Mouse (Mus musculus): ENCODE measurements around the gene Slc35b4. TPM values are rescaled to one million over a fixed set of nuclear protein-coding genes. Genes with fewer than 3 reads are reported as not detected.

Slc35b4 gene
- polyA plus RNA-seq, 1 experiment, result 39.9 TPM

DNA sequence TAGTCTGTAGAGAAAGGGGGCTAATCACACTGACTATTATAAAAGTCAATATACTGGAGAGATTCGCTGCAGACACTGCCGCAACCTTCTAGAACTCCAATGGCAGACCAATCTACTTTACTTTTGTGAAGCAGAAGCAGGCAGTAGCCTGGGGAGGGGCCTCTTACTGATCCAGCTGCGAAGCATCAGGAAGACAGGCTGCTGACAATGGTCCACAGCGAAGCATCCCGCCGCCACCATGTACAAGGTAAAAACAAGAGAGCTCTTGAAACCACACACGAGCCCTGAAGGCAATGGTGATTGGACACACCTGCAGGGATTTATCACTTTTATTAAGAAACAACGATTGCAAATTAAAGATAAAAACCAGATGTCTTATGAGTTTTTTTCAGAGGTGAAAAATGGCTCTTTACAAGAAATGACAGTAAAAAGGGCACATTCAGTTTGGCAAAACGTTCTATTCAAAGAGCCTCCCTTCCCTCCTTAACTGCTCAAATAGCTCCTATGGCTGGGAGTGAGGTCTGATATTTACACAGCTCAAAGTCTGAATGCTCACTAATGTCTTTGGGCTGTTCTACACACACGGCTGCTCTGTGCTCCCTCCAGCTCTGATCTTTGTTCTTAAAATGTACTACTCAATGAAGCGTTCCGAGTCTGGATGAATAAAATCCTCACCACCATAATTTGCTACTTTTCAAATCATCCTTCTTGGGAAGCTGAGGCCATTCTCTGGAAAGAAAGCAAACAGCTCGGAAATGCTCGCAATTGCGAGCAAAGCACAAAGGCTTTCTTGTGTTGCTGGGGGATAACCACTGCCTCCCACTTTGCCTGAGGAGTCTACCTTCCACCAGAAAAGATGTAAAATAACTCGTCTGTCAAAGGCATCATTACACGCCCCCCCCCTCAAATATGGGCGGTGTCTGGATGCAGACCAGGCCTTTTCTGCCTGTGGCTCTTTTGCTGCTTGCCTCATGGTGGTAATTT, 23.6 kb downstream of the Slc35b4 start:
- DNase-seq (ENCODE audit: low read depth), result peak; percentile 89
- TF ChIP-seq POLR2A (IDR thresholded peaks at IDR 0.05; ENCODE audit: borderline replicate concordance, extremely low read depth, insufficient read depth, insufficient read length, poor library complexity, severe bottlenecking) (no peak), CTCF (IDR thresholded peaks at IDR 0.05; ENCODE audit: borderline replicate concordance, extremely low read depth, insufficient read depth, insufficient read length) (no peak)

DNA sequence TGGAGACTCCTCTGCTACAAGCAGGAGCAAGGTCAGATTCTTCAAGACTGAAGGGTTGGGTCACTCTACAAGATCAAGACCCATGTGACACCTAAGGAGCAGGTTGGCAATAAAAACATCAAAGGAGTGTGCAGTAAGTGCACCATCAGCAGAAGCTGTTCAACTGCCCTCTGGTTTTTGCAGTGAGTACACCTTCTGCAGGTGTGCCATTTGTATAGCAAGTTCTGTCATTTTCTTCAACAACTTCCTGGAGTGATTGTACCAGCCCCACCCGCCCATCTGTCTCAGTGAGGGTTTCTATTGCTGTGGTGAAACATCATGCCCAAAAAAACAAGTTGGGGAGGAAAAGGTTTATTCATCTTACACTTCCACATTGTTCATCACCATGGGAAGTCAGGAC, 27.1 kb downstream of the Slc35b4 start:
- no peak for TF ChIP-seq CTCF (IDR thresholded peaks at IDR 0.05; ENCODE audit: borderline replicate concordance, extremely low read depth, insufficient read depth, insufficient read length)
- TF ChIP-seq POLR2A (IDR thresholded peaks at IDR 0.05; ENCODE audit: borderline replicate concordance, extremely low read depth, insufficient read depth, insufficient read length, poor library complexity, severe bottlenecking), result no peak
- no peak for DNase-seq (ENCODE audit: low read depth)

DNA sequence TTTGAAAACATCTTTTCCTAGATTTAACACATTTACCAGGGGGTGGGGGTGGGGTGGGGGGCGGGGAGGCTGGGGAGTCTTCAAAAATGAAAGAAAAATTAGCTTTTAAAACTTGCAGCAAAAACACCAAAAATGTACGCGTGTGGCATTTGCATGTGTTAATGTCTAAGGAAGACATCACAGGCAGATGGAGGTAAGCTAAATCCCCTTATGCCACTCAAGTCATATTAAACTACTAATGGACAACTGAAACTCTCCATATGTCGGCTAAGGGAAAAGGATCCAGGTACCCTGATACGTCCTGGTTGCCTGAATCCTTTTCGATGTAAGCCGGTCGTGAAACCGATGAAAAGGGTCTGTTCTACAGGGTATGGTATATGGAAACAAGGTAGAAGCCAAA, 27.8 kb downstream of the Slc35b4 start:
- peak; percentile 66 for DNase-seq (ENCODE audit: low read depth)
- TF ChIP-seq POLR2A (IDR thresholded peaks at IDR 0.05; ENCODE audit: borderline replicate concordance, extremely low read depth, insufficient read depth, insufficient read length, poor library complexity, severe bottlenecking) (no peak), CTCF (IDR thresholded peaks at IDR 0.05; ENCODE audit: borderline replicate concordance, extremely low read depth, insufficient read depth, insufficient read length) (no peak)

DNA sequence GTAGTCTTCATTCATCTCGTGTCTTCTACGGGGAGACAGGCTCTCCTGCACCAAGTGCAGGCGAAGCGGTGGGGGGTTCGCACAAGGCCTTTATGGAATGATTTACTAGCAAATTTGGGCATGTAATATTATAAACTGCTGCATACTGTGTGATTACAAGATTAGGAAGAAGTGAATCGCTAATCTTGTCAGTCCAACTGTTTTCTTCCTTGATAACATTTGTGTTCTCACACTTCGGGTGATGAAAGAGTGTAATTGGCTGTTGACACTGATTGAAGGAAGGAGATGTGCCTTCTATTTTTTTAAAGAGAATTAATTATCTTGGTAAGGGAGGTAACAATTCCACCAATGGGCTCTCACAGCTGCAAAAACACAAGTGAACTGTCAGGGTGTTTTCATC, 28.3 kb downstream of the Slc35b4 start:
- TF ChIP-seq POLR2A (IDR thresholded peaks at IDR 0.05; ENCODE audit: borderline replicate concordance, extremely low read depth, insufficient read depth, insufficient read length, poor library complexity, severe bottlenecking) (no peak), CTCF (IDR thresholded peaks at IDR 0.05; ENCODE audit: borderline replicate concordance, extremely low read depth, insufficient read depth, insufficient read length) (no peak)
- peak; percentile 79 for DNase-seq (ENCODE audit: low read depth)

DNA sequence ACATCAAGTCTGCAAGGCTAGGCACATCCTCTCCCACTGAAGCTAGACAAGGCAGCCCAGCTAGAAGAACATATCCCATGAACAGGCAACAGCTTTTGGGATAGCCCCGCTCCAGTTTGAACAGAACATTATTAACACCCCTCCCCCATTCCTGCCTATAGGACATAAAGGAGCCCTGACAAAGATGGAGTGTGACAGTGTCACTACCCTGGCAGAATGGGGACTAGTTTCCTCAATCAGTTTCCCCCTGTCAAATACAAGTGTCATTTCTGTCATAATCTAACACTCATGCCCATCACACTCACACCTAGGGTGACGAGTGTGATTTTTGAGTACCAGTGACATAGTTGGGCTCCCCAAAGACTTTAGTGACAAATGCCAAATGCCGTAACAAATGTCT, 28.9 kb downstream of the Slc35b4 start:
- TF ChIP-seq POLR2A (IDR thresholded peaks at IDR 0.05; ENCODE audit: borderline replicate concordance, extremely low read depth, insufficient read depth, insufficient read length, poor library complexity, severe bottlenecking), result no peak
- TF ChIP-seq CTCF (IDR thresholded peaks at IDR 0.05; ENCODE audit: borderline replicate concordance, extremely low read depth, insufficient read depth, insufficient read length), result no peak
- peak; percentile 71 for DNase-seq (ENCODE audit: low read depth)

DNA sequence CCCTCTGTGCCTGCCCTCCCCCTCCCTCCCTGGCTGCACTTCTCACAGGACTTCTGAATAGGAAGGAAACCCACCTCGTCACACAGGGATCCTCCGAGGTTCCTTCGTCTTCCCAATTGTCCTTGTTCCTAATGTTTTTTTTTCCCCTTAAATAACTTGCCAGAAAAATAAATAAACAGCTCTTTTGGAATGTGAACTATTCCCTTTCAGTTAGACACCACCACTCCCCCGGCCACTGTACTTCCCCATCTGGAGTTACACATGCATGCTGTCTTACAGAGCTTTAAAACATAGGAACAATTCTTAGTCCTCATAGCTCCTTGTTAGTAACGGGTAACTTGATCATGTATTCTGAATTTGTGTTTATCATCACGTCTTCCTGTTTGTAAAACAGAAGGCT, 30.9 kb downstream of the Slc35b4 start:
- TF ChIP-seq POLR2A (IDR thresholded peaks at IDR 0.05; ENCODE audit: borderline replicate concordance, extremely low read depth, insufficient read depth, insufficient read length, poor library complexity, severe bottlenecking) (no peak), CTCF (IDR thresholded peaks at IDR 0.05; ENCODE audit: borderline replicate concordance, extremely low read depth, insufficient read depth, insufficient read length) (no peak)
- no peak for DNase-seq (ENCODE audit: low read depth)

DNA sequence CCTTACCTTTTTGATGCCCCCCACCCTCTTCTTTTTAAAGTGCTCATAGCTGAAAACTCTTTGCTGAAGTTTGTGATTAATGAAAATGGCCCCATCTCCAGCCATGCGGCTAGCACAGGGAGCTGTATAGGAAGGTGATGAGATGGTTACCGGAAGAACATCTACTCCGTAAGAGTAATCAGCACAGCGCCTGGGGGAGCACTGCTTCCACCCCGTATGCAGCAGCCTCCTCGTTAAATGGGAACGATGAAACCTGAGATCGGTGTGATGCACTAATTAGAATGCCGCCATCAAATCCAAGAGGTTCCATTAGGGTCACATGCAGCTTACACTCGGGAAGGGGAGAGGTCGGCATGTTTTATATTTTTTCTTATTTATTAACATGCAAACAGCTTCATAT, 34.0 kb downstream of the Slc35b4 start:
- TF ChIP-seq POLR2A (IDR thresholded peaks at IDR 0.05; ENCODE audit: borderline replicate concordance, extremely low read depth, insufficient read depth, insufficient read length, poor library complexity, severe bottlenecking) (no peak), CTCF (IDR thresholded peaks at IDR 0.05; ENCODE audit: borderline replicate concordance, extremely low read depth, insufficient read depth, insufficient read length) (no peak)
- DNase-seq (ENCODE audit: low read depth), result no peak

DNA sequence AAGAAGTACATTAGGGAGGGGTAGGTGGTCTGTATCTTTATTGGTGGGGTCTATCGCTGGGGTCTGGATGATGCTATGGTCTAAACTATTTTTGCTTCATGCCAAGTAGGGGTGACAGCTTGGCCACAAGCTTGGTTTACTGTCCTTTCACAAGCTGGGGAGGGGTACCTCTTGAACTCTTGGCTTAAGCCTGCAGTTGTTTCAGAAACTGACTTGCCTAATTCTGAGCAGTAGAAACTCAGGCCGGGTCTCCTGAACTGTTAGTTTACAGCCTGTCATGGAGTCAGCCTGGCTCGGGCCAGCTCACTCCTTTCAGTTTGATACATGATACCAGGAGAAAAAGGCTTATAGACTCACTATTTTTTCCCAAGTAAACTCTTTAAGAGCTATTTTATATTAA, 38.5 kb downstream of the Slc35b4 start:
- TF ChIP-seq POLR2A (IDR thresholded peaks at IDR 0.05; ENCODE audit: borderline replicate concordance, extremely low read depth, insufficient read depth, insufficient read length, poor library complexity, severe bottlenecking) (no peak), CTCF (IDR thresholded peaks at IDR 0.05; ENCODE audit: borderline replicate concordance, extremely low read depth, insufficient read depth, insufficient read length) (no peak)
- DNase-seq (ENCODE audit: low read depth), result no peak

DNA sequence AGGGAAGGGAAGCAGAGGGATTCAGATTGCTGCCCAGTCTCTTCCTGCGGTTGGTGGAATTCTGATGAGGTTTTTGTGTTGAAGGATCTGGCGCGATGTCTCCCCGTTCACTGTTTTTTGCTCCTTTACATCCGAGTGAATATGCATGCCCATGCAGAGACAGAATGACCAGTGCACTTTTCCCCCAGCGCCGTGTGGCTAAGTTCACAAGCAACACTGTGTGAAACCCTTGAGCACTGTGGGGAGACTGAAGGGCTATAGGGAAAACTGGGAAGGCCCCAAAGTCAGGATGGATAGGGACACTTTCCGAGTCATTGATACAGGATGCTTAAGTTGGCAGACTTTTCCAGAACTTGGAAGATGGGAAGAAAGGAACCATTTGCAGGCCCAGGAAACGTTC, 44.5 kb downstream of the Slc35b4 start:
- DNase-seq (ENCODE audit: low read depth), result no peak

DNA sequence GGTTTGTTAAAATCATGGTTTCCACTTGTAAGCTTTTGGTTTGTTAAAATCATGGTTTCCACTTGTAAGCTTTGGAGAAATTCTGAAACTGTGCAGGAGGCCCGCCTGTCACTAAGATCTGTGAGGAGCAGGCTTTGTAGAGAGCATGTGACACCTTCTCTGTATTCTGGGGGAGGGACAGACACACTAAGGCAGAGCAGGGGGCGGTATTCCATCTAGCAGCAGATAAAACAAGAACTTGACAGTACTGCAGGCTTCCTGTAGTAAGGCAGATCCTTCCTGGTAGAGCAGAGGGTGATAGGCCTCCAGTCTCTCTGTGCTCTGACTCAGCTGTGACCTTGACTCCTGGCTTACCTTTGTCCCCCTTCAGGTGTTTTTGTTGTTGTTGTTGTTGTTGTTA, 47.6 kb downstream of the Slc35b4 start:
- no peak for DNase-seq (ENCODE audit: low read depth)
- no peak for TF ChIP-seq CTCF (IDR thresholded peaks at IDR 0.05; ENCODE audit: borderline replicate concordance, extremely low read depth, insufficient read depth, insufficient read length)
- TF ChIP-seq POLR2A (IDR thresholded peaks at IDR 0.05; ENCODE audit: borderline replicate concordance, extremely low read depth, insufficient read depth, insufficient read length, poor library complexity, severe bottlenecking), result no peak

More for the DNA sequence above, 44.5 kb downstream of the Slc35b4 start:
- TF ChIP-seq CTCF (IDR thresholded peaks at IDR 0.05; ENCODE audit: borderline replicate concordance, extremely low read depth, insufficient read depth, insufficient read length) (no peak), POLR2A (IDR thresholded peaks at IDR 0.05; ENCODE audit: borderline replicate concordance, extremely low read depth, insufficient read depth, insufficient read length, poor library complexity, severe bottlenecking) (no peak)

DNA sequence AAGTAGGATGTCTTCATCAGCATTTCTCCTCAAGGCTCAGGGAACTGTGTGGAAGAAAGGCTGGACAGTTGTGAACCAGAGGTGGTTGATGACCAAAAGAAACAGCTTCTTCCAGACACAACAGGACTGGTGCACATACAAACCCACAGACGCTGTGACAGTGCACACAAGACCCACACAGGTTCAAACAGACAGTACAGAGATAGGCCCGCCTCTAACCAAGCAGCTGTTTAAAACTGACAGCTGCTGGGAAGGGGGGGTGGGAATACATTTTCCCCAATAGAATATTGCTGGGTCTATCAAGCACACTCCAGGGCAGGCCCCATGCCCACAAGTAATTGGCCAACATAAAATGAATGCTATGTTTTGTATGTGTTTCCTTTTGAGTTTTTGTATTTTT, 52.5 kb downstream of the Slc35b4 start:
- DNase-seq (ENCODE audit: low read depth), result no peak
- TF ChIP-seq CTCF (IDR thresholded peaks at IDR 0.05; ENCODE audit: borderline replicate concordance, extremely low read depth, insufficient read depth, insufficient read length) (no peak), POLR2A (IDR thresholded peaks at IDR 0.05; ENCODE audit: borderline replicate concordance, extremely low read depth, insufficient read depth, insufficient read length, poor library complexity, severe bottlenecking) (no peak)

All from brain, embryonic 14.5 days (tissue).